Mouse (Mus musculus) midbrain, postnatal 0 days (tissue): ENCODE measurements at regions not wholly inside any gene's neighbourhood (a gene's known extent, or its start where the extent isn't known, plus 50 kb on each side); places are given as distances from the start of the nearest gene placed in this dataset.

ENCODE experiments used
- ATAC-seq: fragments of 200-750 bp; cut with Nextera tagmentation; 2 replicates; pipeline ENCODE4 v1.8.0; 2017; ENCODE audit warnings: moderate number of reproducible peaks, mild to moderate bottlenecking, moderate TSS enrichment, moderate library complexity; ENCODE audit not compliant: low FRiP score
- DNase-seq: peaks from one replicate; pipeline ENCODE4 v3.0.0-alpha.2; 2015; ENCODE audit warnings: low spot score
- H3K27ac ChIP-seq: fragments of 300-500 bp; sonication (generic); 2 replicates; pipeline ENCODE4 v1.5.1; 2014; ENCODE audit warnings: low read depth, mild to moderate bottlenecking, low read length, mixed read lengths
- H3K27me3 ChIP-seq: fragments of 300-500 bp; sonication (generic); 2 replicates; pipeline ENCODE4 v1.6.1; 2014; ENCODE audit warnings: low read length, control low read depth, mixed read lengths; ENCODE audit not compliant: insufficient read depth
- H3K36me3 ChIP-seq: fragments of 300-500 bp; sonication (generic); 2 replicates; pipeline ENCODE4 v1.6.1; 2014; ENCODE audit warnings: low read length, control low read depth, mixed read lengths; ENCODE audit not compliant: insufficient read depth
- H3K4me1 ChIP-seq: fragments of 300-500 bp; sonication (generic); 2 replicates; pipeline ENCODE4 v1.6.1; 2014; ENCODE audit warnings: mild to moderate bottlenecking, control low read depth, antibody characterized with exemption, low read length, mixed read lengths; ENCODE audit not compliant: insufficient read depth
- H3K4me2 ChIP-seq: fragments of 300-500 bp; sonication (generic); 2 replicates; pipeline ENCODE4 v1.6.1; 2014; ENCODE audit warnings: low read depth, mild to moderate bottlenecking, low read length, mixed read lengths; ENCODE audit not compliant: poor library complexity, severe bottlenecking
- H3K4me3 ChIP-seq: fragments of 300-500 bp; sonication (generic); 2 replicates; pipeline ENCODE4 v1.5.1; 2014; ENCODE audit warnings: low read depth, mild to moderate bottlenecking, low read length, moderate library complexity
- H3K9ac ChIP-seq: fragments of 300-500 bp; sonication (generic); replicated peaks from 2 replicates; pipeline ENCODE4 v1.6.1; 2014; ENCODE audit warnings: mild to moderate bottlenecking, low read length, moderate library complexity, mixed read lengths; ENCODE audit not compliant: poor library complexity, severe bottlenecking
- H3K9me3 ChIP-seq: fragments of 300-500 bp; sonication (generic); 2 replicates; pipeline ENCODE4 v1.6.1; 2016; ENCODE audit warnings: low read length, control low read depth
- CTCF ChIP-seq: IDR thresholded peaks from 2 replicates; pipeline ENCODE4 v1.5.1; 2016; ENCODE audit warnings: antibody characterized with exemption, mild to moderate bottlenecking
- WGBS: fragments of 180-500 bp; shearing (Covaris S2); extraction: QIAGEN DNeasy Blood & Tissue Kit; methylation state at CpG from one replicate; pipeline ENCODE4 v1.1.7; 2014; 5-methylcytosine and 5-hydroxymethylcytosine counted together

GRCm38 (mm10) chr4:125208136-125208915, 80.7 kb upstream of the Zc3h12a start:
- H3K4me1 ChIP-seq, result no peaks in the 10 kb centered on the region
- no peak for DNase-seq
- no peak overlapping the region for H3K27ac ChIP-seq
- no peak overlapping the region for H3K9ac ChIP-seq
- H3K4me2 ChIP-seq, result no peak overlapping the region
- H3K4me3 ChIP-seq, result no peak overlapping the region
- H3K36me3 ChIP-seq, result no peaks in the 10 kb centered on the region
- ATAC-seq, result no peak
- no peaks in the 10 kb centered on the region for H3K9me3 ChIP-seq
- H3K27me3 ChIP-seq, result no peaks in the 10 kb centered on the region
- no peak for TF ChIP-seq CTCF
- 76% methylated on average over 17 of the region's 17 CpGs for WGBS

GRCm38 (mm10) chr4:125203521-125203920, 75.9 kb upstream of the Zc3h12a start:
- ATAC-seq, result no peak
- TF ChIP-seq CTCF, result no peak
- WGBS, result 82% methylated on average over 8 of the region's 8 CpGs

GRCm38 (mm10) chr4:125201638-125202325, 74.1 kb upstream of the Zc3h12a start:
- ATAC-seq (no peak), DNase-seq (peak; percentile 36)
- H3K27ac ChIP-seq, result no peak overlapping the region
- no peak overlapping the region for H3K4me2 ChIP-seq
- no peak overlapping the region for H3K9ac ChIP-seq
- no peaks in the 10 kb centered on the region for H3K4me1 ChIP-seq
- H3K9me3 ChIP-seq, result no peaks in the 10 kb centered on the region
- H3K36me3 ChIP-seq, result no peaks in the 10 kb centered on the region
- TF ChIP-seq CTCF, result no peak
- H3K27me3 ChIP-seq, result no peaks in the 10 kb centered on the region
- H3K4me3 ChIP-seq, result no peak overlapping the region
- 65% methylated on average over 12 of the region's 12 CpGs for WGBS

More at GRCm38 (mm10) chr4:125203521-125203920, 75.9 kb upstream of the Zc3h12a start:
- H3K4me1 ChIP-seq, result no peaks in the 10 kb centered on the region
- H3K9ac ChIP-seq, result no peak overlapping the region
- no peaks in the 10 kb centered on the region for H3K36me3 ChIP-seq
- H3K4me2 ChIP-seq, result no peak overlapping the region
- H3K27ac ChIP-seq, result no peak overlapping the region
- no peaks in the 10 kb centered on the region for H3K9me3 ChIP-seq
- DNase-seq, result no peak
- H3K4me3 ChIP-seq, result no peak overlapping the region
- H3K27me3 ChIP-seq, result no peaks in the 10 kb centered on the region

GRCm38 (mm10) chr4:125200762-125201161, 73.1 kb upstream of the Zc3h12a start:
- DNase-seq (no peak), ATAC-seq (no peak)
- WGBS, result 68% methylated on average over 5 of the region's 5 CpGs
- no peak for TF ChIP-seq CTCF
- Histone ChIP-seq H3K27ac (no peak overlapping the region), H3K4me1 (no peaks in the 10 kb centered on the region), H3K36me3 (no peaks in the 10 kb centered on the region), H3K9me3 (no peaks in the 10 kb centered on the region), H3K4me3 (no peak overlapping the region), H3K4me2 (no peak overlapping the region), H3K27me3 (no peaks in the 10 kb centered on the region), H3K9ac (no peak overlapping the region)

- Histone ChIP-seq H3K36me3 (no peaks in the 10 kb centered on the region), H3K4me3 (no peak overlapping the region), H3K4me2 (no peak overlapping the region), H3K4me1 (no peaks in the 10 kb centered on the region; the same call in 1 of the 2 replicates), H3K9me3 (no peaks in the 10 kb centered on the region), H3K27me3 (0 out of 2 replicates have a peak, but pooled peaks cover 3% of the 10 kb centered on the region), H3K27ac (no peak overlapping the region), H3K9ac (no peak overlapping the region)
- WGBS, result 15% methylated on average over 5 of the region's 5 CpGs
- TF ChIP-seq CTCF, result no peak
- no peak for DNase-seq
- ATAC-seq, result no peak
Measured at GRCm38 (mm10) chr4:125199281-125199680, 71.6 kb upstream of the Zc3h12a start.

- H3K9ac ChIP-seq, result no peak overlapping the region
- H3K4me3 ChIP-seq, result no peak overlapping the region
- H3K27ac ChIP-seq, result no peak overlapping the region
- no peak for ATAC-seq
- 79% methylated on average over 7 of the region's 7 CpGs for WGBS
- H3K9me3 ChIP-seq, result no peaks in the 10 kb centered on the region
- H3K36me3 ChIP-seq, result no peaks in the 10 kb centered on the region
- H3K4me1 ChIP-seq, result peaks cover 4% of the 10 kb centered on the region; the same call in 1 of the 2 replicates
- 0 out of 2 replicates have a peak, but pooled peaks cover 3% of the 10 kb centered on the region for H3K27me3 ChIP-seq
- DNase-seq, result no peak
- no peak for TF ChIP-seq CTCF
- no peak overlapping the region for H3K4me2 ChIP-seq
Measured at GRCm38 (mm10) chr4:125195901-125196435, 68.3 kb upstream of the Zc3h12a start.
